Mouse (Mus musculus) thymus, adult 2 months (tissue): ENCODE measurements around the gene Prim2.

ENCODE experiments used
- CTCF ChIP-seq: fragments of 200-500 bp; IDR thresholded peaks from 2 replicates; pipeline ENCODE4 v1.5.1; 2012; ENCODE audit warnings: mild to moderate bottlenecking, control low read depth, low read length, moderate library complexity, borderline replicate concordance; ENCODE audit not compliant: control insufficient read depth, poor library complexity, insufficient read depth; ENCODE audit errors: extremely low read depth
- POLR2A ChIP-seq: fragments of 200-500 bp; IDR thresholded peaks from 2 replicates; pipeline ENCODE4 v1.6.1; 2012; ENCODE audit warnings: mild to moderate bottlenecking, low read length, control low read depth, moderate library complexity; ENCODE audit not compliant: control insufficient read depth, poor library complexity, insufficient read depth; ENCODE audit errors: extremely low read depth

DNA sequence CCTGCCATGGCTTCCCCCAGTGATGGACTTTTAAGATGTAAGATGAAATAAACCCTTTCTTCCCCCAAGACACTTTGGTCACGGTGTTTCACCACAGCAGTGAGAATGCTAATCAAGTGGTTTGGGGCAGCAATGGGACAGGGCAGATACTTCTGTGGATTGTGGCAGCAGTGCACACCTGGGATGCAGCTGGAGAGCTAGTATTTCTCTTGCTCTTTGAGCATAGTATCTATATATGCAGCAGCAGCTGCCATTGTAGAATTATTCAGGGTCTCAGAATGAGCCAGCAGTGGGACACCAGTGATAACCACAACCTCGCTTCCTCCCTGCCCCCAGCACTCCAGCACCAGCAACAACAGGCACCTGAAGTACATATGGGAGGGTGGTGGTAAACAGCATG is 233.4 kb downstream of the Prim2 start:
- TF ChIP-seq POLR2A (no peak), CTCF (no peak)
